Mouse (Mus musculus) spleen, adult 2 months (tissue): Measurements from ENCODE around the gene Mesp1.

Experiments
- CTCF ChIP-seq: fragments of 200-500 bp; IDR thresholded peaks from 2 replicates; pipeline ENCODE4 v1.5.1; 2011; ENCODE audit warnings: mild to moderate bottlenecking, inconsistent platforms; ENCODE audit not compliant: insufficient read depth, insufficient read length, insufficient replicate concordance; ENCODE audit errors: extremely low read depth
- POLR2A ChIP-seq: fragments of 200-500 bp; IDR thresholded peaks from 2 replicates; pipeline ENCODE4 v1.6.1; 2011; ENCODE audit warnings: low read depth, low read length, inconsistent platforms

DNA sequence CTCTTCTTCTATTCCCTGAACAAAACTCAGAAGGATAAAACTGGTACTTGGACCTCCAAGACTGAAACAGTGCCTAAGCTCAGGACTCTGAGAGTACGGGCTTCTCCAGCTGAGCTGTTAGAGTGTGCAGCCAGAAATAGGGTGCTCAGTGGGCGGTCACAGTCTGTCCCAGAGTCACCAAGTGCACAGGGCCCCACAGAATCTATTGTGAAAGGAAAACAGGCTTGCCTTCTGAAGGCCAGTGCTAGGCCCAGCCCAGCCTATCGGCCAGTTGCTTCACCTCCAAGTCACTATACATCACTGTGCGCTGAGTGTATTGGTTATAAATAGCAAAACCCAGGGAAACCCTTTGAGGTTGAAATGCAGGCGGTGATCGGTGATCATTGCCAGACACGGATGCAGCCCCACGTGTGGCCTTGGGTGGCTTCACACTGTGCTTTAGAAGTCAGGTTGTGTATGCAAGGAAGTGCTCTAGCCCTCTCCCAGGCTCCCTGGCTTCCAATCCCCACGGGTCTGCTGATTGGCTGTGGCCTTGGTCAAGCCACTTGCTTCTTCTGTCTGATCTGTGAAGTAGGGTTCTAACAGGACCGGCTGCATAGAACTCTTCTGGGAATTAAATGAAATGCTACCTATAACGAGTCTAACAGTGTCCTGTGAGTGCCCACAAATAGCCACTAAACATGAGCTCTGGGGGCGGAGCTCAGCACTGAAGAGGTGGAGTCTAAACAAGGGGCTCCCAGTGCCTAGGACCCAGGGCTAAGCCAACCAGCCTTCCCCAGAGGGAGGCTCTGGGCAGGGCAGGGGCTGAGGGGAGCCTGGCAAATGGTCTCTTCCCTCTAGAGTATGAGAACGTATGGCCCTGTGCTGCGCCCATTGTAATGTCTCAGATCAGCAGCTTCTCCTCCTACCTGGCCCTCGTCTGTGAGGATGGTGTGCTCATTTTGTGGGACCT, 21.8 kb downstream of the Mesp1 start:
- no peak for TF ChIP-seq CTCF
- no peak for TF ChIP-seq POLR2A
